Mouse (Mus musculus): ENCODE measurements at regions not wholly inside any gene's neighbourhood (a gene's known extent, or its start where the extent isn't known, plus 50 kb on each side); places are given as distances from the start of the nearest gene placed in this dataset.
A peak's percentile ranks its signal among the peaks of the same experiment; 100 is the strongest.

GRCm38 (mm10) chr19:54248256-54248936, 204.4 kb downstream of the Adra2a start:
- peak; percentile 20 for DNase-seq

GRCm38 (mm10) chr19:54252145-54252664, 208.3 kb downstream of the Adra2a start:
- no peak for DNase-seq

- DNase-seq = no peak
Measured at GRCm38 (mm10) chr19:54257889-54258288, 213.9 kb downstream of the Adra2a start.

DNA sequence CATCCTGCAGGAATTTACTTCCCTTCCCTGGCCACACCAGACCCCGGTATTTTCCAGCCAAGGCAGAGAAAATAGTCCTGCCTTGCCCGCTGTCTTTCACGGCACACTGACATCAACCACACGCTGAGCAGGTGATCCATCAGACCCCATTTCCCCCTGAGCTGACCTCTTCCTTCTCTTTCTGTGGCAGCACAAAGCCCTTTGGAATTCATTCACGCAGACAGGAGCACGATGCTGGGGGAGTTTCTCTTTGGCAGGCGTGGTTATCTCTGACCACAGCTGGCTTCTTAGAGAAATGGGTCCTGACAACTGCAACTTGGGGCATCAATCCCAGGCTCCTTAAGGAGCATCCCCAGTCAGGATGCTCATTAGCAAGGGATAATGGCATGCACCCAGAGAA, 215.2 kb downstream of the Adra2a start:
- DNase-seq = no peak

GRCm38 (mm10) chr19:54277368-54277767, 233.4 kb downstream of the Adra2a start:
- no peak for DNase-seq

DNA sequence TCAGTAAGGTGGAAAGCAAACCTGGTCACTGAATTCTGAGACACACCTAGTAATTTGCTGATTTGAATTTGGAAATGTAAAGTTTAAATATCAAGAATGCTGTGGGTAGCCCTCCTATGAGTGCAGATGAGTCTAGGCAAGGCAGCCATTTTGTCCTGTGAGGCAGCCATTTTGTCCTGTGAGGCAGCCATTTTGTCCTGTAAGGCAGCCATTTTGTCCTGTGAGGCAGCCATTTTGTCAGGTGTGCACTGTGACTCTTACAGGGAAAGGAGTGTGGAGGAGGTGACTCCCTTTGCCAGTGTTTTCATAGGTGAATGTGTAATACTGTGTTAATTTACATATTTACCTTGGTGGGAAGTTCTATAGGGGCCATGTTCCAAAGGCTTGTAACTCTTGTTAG, 241.5 kb downstream of the Adra2a start:
- no peak for DNase-seq

DNA sequence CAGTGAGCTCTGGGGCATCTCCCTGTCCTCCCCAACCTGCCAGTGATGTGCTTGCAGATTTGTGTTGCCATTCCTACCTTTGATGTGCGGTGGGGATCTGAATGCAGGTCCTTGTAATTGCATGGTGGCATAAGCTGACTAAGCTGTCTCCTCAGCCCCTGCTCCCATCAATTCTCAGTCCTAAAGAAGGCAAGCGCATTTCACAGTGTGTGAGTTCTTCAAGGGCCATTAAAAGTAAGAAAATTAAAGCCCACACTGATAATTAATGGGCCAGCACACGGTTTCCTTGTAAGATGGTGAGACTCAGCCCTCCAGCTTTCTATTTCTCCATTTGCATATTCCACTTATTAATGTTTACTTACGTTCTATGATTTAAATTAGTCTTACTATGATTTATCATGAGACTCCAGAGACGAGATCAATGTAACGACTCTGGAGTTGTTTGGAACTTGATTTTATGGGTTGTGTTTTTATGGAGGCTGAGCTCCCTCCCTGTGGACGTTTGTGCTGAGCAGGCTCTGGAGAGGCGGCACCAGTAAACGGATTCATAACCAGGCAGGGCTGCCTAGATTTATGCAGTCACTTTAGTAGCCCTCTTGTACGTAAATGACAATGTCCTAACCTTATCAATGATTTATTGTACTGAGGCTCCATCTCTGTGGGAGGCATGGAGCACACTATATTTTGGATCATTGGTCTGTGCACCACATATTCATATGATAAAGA, 253.9 kb downstream of the Adra2a start:
- no peak for DNase-seq

DNA sequence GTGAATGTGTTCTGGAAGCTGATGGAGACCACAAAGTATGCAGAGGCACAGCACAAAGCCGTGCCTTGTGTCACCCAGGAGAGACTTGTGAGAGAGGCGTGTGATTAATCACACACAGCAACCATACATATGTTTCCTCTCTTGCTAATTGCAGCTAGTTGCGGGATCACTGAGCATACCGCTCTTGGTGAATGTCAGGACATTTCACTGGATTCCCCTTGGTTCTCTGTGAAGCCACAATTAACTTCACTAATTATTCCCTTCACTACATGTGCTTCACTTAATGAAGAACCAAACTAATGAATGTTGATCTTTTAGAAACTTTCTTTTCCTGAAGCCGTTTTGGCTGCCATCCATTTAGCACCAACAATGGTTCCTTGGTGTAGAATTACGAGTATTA, 267.3 kb downstream of the Adra2a start:
- no peak for DNase-seq

- no peak for DNase-seq
Measured at GRCm38 (mm10) chr19:54311723-54312122, 267.8 kb downstream of the Adra2a start.

DNA sequence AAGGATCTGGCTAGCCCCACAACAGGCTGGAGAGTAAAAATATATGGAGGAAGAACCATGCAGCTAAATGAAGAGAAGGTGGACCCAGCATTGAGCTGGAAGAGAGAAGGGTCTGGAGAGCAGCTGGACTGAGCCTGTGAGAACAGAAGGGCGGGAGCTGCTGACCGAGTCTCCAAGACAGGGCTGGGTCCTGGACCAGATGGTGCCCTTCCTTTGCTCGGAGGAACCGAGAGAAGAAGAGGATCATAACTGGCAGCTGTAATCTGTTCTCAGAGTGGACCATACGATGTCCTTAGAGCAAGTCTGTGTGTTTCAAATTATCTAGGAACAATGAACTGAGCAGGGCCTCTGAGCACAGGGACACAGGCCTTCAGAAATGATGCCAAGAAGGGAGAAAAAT, 279.3 kb downstream of the Adra2a start:
- DNase-seq = no peak

GRCm38 (mm10) chr19:54324991-54325390, 281.0 kb downstream of the Adra2a start:
- no peak for DNase-seq

GRCm38 (mm10) chr19:54332140-54332539, 288.2 kb downstream of the Adra2a start:
- no peak for DNase-seq

DNA sequence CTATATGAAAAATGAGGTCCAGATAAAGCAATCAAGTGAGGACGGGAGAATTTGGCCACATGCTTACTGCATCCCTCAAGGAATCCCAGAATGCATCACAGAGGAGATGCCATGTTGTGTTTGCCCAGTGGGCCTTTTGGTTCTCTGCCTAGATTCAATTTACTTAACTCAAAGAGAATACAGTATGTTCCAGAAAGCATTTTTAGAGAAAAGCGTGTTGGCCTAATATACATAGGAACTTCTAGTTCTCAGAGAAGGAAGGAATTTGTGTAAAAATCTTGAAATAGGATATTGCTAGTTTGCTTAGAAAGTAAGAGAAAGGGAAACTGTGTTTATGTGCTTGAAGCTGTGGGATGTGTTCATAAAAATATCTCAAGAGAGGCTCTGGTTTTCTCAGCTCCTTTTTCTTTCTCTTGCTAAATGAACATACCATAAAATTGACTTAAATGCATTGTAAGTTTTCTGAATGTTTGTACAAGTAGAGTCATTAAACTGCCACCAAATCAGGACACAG, 296.9 kb downstream of the Adra2a start:
- DNase-seq = no peak

DNA sequence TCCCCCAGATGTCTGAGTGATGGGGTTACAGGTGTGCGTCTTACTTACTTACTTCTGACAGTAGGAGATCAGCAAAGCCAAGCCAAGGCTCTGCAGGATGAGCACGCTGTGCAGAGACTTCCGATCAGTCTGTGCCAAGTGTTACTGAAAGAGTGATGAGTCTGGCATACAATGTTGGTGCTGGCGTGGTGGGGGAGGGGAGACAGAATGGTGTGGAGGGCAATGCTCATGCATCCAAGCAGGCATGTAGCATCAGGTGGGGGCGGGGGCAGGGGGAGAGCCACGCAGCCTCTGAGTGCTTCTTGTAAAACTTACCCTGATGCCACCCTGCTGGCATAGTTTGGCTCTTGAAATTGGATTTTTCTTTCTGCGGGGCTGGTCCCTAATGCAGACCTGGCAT, 315.8 kb downstream of the Adra2a start:
- no peak for DNase-seq

GRCm38 (mm10) chr19:54360660-54361059, 316.7 kb downstream of the Adra2a start:
- DNase-seq = no peak

DNA sequence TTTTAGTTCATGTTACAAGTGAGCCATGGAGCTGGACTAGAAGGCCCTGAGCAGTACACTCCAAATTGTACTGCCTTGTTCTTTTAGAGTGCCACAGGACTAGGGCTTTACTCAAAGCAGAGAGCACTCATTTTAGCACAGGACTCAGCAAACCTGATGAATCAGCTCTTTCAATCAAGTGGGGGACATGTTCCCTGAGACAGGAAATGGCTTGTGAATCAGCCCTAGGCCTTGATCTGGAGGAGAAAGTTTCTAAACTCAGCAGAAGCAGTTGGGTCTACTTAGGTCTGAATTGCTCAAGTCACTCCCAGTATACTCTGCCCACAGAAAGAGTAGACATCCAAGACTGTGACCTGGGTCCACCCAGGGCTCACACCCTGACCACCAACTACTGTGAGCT, 341.1 kb downstream of the Adra2a start:
- DNase-seq = no peak

DNA sequence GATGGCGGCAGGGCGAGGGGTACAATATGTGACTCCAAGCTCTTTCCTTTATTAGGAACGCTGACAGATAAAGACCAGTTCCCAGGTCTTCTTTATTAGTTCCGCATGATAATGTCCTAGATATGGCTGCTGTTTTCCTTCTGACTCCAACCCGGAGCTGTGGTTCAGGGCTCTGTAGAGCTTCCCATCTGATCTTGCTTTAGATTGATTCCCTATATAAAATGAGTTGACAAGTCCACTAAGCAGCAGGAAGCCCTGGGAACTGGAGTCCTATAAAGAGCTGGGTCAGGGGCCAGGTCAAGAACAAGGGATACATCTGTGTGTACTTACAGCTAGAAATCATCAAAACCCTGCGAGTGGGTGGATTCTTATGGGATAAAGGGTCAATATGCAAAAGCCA, 347.5 kb downstream of the Adra2a start:
- no peak for DNase-seq

GRCm38 (mm10) chr19:54399651-54400050, 355.7 kb downstream of the Adra2a start:
- DNase-seq = peak; percentile 19

DNA sequence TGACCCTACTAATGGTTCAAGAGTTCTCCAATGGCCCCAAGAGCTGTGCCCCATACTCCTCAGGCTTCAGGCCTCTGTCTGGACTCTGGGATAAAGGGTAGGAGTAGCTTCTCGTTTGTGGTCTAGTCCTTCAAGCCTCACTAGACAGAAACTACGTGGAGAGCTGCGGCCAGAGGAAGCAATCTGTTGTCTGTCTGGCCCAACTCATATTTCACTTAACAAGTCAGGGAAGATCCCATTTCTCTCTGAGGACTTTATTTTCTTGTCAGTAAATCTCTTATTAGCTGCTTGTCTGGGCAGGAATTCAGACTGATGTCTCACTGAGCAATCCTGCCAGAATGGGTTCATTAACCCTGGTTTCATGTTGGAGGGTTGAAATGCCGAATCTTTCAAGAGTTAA, 364.0 kb downstream of the Adra2a start:
- DNase-seq = no peak

GRCm38 (mm10) chr19:54429062-54429461, 385.1 kb downstream of the Adra2a start:
- DNase-seq = no peak

- DNase-seq = no peak
Measured at GRCm38 (mm10) chr19:54440713-54441112, 396.8 kb downstream of the Adra2a start.

- no peak for DNase-seq
Measured at GRCm38 (mm10) chr19:54460426-54461170, 416.6 kb downstream of the Adra2a start.

GRCm38 (mm10) chr19:54462480-54462879, 418.5 kb downstream of the Adra2a start:
- no peak for DNase-seq

Measured in adrenal gland, postnatal 10 days (tissue).